Mouse (Mus musculus) brain, adult 2 months (tissue): Measurements from ENCODE around the gene Il6st.

Experiments used
- DNase-seq: peaks from one replicate; pipeline ENCODE4 v3.0.0; 2011; ENCODE audit warnings: low read depth, low spot score

Gene Il6st

DNA sequence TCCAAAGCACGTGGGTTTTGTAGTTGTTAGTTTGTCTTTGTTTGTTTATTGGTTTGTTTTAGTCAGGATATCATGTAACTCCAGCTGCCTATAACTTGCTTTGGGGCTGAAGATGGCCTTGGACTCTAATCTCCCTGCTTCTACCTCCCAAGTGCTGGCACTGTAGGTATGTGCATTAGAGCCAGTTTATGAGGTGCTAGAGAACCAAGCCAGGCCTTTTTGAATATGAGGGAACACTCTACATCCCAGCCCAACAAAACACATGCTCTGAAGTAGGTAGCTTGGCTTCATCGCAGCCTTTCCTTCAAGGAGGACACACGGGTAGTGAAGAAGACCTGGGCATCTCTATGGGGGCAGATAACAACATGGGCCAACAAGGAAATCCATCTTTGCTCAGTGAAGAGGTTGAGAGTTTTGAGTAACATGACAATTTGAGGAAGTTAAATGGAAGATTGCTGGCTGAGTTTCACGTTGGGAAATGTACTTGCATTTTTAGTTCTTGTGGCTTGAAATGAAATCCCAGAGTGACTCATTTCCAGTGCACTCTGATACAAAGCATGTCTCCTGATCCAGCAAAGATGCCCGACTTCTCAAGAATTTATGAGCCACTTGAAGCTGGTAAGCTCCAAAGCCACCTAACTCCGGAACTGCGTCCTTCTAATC, 20.9 kb upstream of the Il6st start:
- DNase-seq: no peak

DNA sequence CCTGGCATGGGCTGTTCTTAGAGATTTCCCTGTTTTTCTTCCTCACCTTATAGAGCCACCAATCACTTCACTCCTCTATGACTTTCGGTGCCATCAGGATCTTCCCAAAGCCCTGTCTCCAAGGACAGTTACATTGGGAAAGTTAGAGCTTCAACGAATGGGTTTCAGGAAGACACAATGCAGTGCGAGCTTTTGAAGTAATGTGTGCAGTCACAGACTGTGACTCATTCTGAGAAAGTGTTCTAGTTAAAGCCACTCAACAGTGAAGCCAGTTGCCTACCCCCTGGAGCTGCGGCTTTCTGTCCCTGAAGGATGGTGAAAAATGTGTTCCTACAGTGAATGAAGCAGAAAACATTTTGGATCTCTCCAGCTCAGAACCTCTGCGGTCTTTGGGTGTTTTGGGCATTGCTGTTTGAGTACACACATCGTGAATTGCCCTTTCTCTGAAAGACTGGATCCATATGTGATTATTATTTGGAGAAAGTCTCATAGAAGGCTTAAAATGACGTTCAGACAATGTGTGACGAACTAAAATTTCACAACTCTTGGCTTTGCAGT, 16.7 kb upstream of the Il6st start:
- no peak for DNase-seq

DNA sequence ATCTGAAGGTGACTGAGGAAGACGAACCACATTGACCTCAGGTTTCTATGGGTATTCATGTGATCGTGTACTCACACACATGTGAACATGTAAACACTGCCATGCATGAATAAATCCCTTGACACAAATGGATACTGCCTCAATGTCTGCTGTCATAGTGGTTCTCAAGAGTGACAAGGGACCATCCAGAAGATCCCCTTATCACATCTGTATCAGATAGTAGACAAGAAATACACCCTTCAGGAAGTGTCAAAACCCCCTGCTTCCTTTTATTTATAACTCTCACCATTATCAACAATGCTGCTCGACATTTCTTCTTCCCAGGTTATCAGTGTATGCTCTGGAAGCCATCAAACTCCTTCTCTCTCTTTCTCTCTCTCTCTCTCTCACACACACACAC, 13.7 kb upstream of the Il6st start:
- no peak for DNase-seq

DNA sequence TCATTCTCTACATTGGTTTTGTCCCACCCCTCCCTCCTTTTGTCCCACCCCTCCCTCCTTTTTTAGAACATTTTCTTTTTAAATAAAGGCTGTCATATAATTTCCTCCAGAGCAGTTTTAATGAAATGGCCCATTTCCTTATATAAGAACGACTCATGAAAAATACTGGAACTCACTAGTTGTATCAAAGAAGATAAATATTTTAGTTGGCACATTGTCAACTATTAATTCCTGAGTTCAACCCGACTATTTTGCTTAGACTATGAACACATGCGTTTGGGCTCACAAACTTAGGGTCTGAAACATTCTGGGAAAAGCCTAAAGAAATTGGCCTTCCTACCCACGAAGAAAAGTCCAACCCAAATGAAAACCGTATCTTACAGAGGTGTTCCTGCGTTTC, 6.5 kb upstream of the Il6st start:
- no peak for DNase-seq

DNA sequence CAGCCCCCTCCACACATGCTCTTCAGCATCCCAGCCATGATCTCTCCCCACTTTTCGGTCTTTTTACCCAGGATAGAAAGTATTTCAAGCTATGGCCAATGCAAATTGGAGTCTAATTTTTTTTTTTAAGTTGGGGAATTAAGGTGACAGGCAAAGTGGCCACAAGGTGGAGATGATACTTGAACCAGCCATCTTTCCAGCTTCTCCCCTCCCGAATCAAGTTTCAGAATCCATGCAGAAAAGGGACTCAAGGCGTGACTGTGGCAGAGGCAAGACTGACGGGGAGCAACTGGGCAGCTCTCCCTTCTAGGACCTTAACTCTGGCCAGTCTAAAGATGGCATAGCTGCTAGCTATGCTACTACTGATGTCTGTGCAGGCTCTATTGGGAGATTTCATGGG, 5.9 kb upstream of the Il6st start:
- no peak for DNase-seq

DNA sequence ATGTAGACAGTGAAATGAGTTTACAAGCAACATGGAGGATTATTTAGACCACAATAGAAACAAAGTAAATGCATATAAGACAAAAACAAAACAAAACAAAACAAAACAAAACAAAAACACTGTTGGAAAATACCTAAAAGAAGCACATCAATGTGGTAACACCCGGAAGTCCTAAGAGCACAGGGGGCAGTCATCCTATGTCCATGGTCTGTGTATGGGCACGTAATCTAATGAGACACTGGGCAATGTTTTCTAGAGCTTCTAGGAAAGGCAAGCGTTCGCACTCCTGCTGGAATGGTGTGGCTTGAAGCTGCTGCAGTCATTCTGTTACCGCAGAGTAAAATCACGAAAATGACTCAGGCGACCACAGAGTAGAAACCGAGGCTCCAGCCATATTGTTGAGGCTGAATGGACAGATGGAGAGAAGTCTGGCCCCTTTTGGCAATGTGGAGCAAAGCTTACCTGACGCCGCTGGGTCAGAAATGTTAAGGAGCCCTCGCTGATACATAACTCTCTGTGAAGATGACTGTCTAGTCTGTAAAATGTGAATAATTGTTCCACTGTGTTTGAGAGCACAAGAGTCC, 5.3 kb upstream of the Il6st start:
- DNase-seq: no peak

DNA sequence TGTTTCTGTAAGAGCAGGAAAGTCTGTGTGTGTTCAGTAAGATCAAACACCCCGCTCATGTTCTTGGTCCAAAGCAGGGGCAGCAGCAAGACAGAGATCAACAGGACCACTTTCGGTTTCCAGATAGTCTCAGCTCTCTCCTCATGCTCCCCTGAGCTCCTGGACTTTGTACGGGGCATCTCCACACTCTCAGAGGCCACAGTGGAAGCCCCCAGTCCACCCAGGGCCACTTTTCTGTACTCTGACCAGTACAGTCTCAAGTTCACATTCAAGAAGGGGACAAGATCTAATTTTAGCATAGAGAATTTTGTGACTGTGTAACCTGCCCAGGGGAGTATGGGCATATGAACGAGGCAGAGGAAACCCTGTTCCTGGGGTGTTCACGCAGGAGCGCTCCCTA, 3.9 kb upstream of the Il6st start:
- DNase-seq: no peak

DNA sequence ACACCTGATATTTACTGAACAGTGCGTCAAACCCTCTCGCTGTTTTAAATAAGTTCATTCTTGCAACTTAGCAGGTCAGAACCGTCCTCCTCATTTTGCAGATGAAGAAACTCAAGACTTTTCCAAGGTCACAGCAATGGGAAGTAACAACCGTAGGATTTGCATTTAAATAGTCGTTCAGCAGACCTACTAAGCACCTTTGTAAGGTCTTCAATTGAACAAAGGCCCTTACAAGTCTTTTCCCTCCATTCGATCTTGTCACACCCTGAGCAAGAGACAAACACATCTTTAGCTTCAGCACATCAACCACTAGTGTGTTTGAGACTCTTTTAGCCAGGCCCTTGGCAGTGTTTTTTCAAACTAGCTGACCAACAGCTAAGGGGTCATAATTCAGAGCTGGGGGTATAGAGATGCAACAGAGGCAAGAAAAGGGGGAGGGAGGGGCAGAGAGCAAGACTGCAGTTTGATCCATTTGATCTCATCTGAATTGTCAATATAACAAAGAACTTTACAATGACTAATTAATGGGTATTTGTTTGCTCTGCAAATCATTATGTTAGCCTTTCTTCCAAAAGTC, 1.4 kb upstream of the Il6st start:
- DNase-seq: no peak

DNA sequence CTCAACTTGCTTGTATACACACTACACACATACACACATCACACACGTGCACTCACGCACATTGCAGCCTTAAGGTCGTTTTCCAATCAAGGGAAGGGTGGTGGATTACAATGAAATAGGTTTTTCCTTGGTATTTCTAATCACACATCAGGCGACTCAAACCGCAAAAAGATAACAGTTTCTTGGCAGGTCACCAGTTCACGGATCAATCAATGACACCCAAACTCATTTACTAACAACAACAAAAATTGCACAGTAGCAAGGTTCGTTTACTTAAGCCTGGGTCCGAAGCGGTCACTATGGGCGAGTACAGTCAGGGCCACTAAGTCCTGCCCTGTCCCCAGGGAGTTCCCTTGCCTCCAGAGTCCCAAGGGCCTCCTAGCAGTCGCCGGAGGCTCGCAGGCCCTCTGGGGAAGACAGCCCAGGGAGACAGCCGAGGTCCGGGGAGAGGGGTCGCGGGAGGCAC, 500 bp upstream of the Il6st start:
- peak; percentile 5 for DNase-seq

DNA sequence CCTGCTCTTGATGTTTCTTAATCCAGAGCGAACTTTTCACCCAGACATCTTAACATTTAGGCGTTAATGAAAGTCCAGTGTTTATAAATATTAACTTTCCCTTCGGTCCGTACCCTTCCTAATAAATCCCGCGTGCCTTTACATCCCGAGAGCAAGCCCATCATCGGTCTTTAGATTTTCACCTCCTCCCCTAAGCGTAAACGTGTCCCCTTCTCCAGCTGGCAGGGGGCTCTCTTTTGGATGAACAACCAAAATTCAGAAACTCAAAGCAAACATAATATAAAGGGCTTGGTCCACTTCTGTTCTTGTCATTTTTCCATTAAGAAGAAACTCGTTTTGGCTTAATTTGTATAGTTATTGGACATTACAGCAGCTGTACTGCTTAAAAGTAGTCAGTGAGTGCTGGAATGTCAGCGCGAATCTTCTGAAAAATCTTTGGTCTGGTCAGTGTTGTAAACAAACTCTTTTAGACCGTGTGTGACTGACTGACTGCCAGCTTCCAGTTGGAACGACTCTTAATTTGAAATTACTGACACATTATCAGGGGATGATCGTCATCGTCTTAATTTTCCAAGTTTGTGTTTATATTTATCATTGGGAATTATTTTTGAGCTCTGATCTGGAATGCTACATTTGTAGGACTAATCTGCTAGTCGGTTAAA, 887 bp downstream of the Il6st start:
- peak; percentile 17 for DNase-seq

DNA sequence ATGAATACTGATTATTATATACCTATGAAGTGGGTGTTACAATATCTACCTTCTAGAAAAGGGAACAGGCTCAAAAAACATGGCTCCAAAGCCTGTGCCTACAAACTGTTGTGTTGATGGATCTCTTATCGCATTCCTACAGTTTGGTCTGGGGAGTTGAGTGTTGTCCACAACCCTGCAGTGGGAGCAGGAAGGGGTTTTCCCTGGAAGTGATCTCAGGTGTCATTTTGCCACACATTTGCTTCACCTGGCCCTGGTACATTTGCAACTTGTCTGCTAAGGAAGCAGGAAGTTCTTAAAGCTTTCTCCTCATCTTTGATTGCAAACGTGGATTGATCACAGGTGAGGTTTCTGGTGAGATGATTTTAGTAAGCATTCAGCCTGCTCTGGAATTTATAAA, 1.7 kb downstream of the Il6st start:
- no peak for DNase-seq

DNA sequence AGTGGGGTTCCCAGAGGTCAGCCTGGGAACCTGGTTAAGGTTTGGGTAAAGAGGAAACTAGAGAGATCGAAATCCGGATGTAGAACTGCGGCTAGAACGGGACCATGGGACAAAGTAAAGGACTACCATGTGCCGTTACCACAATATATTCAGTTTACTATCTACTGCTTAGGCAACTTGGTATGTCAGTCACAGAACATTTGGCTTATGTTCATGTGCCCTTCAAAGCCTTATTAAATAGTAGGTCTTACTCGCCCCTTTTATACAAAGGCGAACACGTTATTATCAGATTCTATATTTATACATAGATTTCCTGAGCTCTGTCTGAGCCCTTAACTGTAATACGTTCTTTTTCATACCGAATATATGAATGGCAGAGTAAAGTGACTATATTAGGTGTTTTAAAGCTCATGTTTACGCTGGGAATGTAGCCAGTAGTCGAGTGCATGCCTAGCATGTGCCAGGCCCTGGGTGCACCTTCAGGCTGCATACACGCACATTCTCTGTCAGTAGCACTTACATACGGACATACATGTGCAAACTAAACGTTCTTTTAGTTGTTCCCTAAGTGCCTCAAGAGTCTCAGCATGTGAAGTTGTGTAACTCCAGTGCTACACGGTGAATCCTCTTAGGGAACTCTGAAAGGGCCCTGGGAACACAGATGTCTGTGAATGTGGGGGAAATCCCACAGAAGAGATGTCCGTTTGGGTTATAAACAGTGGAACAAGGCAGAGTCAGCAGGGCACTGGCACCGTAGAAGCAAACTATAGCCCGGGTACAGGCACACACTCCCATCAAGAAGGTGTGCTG, 2.5 kb downstream of the Il6st start:
- DNase-seq: no peak

DNA sequence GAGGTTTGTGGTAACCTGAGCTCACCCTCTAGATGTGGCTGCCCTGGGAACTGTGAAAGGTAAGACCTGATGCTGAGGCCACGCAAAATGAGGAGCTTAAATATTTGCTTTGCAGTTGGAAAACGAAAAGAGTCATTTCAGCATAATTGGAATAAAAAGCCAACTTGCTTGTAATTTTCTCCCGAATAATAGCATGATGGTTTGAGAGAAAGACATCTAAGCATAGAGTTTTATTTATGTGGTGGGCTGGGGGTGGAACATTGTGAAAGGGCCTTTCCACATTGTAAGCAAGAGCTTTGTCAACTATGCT, 3.0 kb downstream of the Il6st start:
- no peak for DNase-seq

DNA sequence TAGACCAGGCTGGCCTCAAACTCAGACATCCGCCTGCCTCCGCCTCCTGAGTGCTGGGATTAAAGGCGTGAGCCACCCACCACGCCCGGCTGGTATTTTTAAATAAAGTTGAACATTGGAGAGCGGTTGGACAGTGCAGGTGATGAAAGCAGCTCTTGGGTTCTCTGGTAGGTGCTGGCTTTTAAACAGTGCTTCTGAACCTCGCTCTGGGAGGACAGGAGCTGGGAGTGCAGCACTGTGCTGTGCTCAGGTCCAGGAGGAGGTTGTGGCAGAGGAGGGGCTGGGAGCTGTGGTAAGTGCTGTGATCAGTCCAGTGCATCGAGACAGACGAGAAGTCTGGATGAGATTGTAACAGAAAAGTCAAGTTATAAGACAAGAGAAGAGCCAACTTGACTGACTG, 3.5 kb downstream of the Il6st start:
- no peak for DNase-seq

DNA sequence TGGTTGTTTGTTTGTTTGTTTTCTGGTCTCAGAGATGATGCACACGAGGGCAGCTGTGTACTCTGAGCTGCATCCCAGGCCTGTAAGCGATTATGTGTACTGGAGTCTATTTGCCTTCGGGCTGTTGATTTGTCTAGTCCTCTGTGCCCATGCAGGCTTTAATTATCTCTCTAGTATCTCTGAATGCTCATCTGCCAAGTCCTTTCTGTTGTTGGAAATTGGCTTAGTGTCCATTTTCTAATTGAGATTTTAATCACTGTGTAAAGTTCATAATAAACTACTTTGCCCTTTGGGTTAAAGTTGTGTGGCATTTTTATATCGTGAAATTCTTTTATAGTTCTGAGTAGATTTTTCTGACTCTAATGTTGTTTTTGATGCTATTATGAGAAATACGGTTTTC, 5.6 kb downstream of the Il6st start:
- DNase-seq: no peak

DNA sequence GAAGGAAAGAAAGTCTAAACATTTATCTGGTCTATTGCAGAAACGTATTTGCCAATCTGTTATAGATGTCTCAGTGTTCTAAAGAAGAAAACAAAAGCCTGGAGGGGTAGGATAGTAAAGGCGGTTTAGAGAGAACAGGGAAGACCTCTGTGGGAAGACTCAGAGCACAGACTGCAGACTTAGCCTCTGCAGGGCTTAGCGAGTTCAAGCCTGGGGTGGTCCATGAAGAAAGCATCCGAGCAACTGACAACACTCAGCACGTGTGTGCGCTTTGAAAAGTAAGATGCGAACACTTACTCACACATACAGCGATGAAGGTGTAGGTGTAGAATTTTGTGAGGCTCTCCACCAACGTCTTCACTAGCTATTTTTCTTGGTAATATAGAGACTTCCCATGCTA, 7.3 kb downstream of the Il6st start:
- no peak for DNase-seq

DNA sequence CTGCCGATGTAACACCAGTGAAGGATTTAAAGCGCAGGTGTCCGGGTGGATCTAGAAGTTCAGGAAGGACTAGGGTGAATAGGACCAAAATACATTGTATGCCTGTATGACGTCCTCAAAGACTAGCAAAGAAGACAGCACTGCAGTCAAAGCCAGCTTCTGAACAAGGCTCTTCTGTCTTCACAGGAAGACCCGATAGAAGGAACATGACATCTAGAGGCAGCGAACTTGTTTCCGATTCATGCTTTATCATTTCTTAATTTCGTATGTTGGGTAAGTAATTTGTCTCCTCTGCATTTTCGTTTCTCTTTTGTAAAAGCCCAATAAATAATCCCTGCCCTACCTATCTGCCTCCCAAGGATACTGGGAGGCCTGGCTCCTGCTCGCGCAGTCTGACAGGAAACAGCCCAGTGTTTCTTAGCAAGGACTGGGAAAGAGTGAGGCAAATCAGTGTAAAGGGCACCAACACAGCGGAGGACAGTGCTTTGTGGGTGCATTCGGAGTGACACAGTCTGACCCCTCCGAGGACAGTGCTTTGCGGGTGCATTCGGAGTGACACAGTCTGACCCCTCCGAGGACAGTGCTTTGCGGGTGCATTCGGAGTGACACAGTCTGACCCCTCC, 8.6 kb downstream of the Il6st start:
- peak; percentile 7 for DNase-seq

DNA sequence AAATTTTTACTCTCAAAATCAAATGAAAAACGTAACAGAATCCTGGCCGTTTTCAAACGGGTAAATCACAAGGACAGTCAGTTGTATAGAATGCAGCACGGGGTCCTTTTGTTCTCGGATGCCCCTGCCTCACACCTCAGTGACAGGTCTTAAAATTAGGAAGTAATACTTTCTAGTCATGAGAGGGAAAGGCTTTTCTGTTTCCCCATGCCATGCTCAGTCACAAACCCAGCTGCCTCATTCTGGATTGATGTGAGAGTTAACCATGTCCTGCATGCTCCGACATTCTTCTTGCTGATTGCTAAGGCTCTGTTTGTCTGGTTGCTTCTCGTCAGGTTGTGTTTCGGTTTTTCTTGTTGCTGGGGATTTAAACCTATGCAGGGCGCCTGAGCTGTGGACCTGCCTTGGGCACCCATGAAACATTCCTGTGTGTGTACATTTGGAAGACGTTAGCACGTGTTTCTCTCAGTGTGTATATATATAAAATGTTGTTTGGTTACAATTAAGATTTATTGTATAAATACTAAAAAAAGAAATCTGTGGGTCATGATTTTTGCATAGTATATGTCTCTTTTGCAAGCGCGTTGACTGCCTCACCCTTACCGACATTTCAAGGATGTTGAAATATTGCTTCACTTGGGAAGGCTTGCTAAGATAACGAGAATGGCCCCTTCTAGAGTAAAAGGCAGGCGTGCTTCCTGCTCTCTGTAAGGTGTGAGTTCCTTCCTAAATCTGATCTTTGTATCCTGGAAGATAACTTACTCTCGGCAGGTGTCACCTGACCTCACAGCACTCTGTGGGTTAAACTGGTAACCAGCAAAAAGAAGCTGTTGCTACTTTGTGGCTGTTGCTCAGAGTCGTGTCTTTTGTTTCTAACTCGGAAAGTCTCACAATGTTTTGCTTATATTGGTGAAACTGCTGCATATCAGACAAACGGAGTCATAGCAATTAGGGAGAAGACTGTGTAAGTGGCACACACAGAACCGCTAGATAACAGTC, 10.2 kb downstream of the Il6st start:
- DNase-seq: no peak

DNA sequence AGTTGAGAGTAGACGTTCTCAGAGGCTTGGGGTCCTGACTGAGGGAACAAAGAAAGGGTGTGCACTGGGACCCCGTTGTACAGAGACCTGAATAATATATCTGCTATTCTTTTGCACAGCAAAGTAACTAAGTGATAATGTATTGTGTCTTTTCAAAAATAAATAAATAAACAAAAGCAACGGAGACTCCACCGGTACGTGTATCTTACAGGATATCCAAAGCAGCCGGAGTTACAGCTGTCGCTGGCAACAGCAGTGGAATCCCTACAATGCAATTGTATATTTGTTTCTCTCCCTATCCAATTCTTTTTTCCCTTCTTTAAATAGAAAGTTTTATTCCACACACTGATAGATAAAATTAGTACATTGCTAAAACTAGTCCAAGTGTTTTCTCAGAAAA, 15.2 kb downstream of the Il6st start:
- no peak for DNase-seq

DNA sequence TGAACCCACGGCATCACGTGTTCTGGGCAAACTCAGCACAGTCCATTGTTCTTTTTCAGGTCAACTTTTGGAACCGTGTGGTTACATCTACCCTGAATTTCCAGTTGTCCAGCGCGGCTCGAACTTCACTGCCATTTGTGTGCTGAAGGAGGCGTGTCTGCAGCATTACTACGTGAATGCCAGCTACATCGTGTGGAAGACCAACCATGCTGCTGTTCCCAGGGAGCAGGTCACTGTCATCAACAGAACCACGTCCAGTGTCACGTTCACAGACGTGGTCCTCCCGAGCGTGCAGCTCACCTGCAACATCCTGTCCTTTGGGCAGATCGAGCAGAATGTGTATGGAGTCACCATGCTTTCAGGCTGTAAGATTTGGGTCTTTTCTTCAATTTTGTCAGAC, 16.1 kb downstream of the Il6st start:
- DNase-seq: no peak
